Mouse (Mus musculus) G1E (cell line): ENCODE results near the gene Map4k2.

Experiments
- CTCF ChIP-seq: IDR thresholded peaks from 2 replicates; pipeline ENCODE4 v1.5.1; 2012; ENCODE audit warnings: low read depth, low read length, inconsistent platforms, mixed read lengths
- GATA1 ChIP-seq: IDR thresholded peaks from 2 replicates; pipeline ENCODE4 v1.6.1; 2012; ENCODE audit warnings: borderline replicate concordance, low read length, inconsistent platforms, mixed read lengths
- POLR2AphosphoS5 ChIP-seq: IDR thresholded peaks from 2 replicates; pipeline ENCODE4 v1.6.1; 2012; ENCODE audit warnings: low read depth, low read length, inconsistent platforms; ENCODE audit not compliant: insufficient replicate concordance
- TAL1 ChIP-seq: conservative IDR thresholded peaks from 2 replicates; pipeline ENCODE4 v1.6.1; 2012; ENCODE audit warnings: low read depth, low read length, inconsistent platforms, mixed read lengths

- TF ChIP-seq CTCF (no peak), POLR2AphosphoS5 (no peak), TAL1 (no peak), GATA1 (no peak)
Observed at GRCm38 (mm10) chr19:6351431-6352106, 10.6 kb downstream of the Map4k2 start.
